8 mouse cellular contexts compared by ENCODE assay signal in genomic region chr16:4567912-4568311, GRCm38 (mm10). TPM values are rescaled to one million over a fixed set of nuclear protein-coding genes. Genes with fewer than 3 reads are reported as not detected.
A peak's percentile ranks its signal among the peaks of the same experiment; 100 is the strongest.
DNase-seq lines count a peak whose midpoint lies in the region; ATAC-seq and TF ChIP-seq lines count a peak whose summit lies in the region.

No protein-coding gene starts in this region.

- H3K4me3 ChIP-seq in MEL (ENCODE audit: control insufficient read depth in 1 of 2, insufficient read depth in 1 of 2, low read depth in 2 of 2, low read length in 2 of 2): 0 out of 4 replicates have a peak overlapping the region, but pooled peaks of 1 of the 2 experiments have one; percentile 23
- no peak overlapping the region for H3K4me3 ChIP-seq in forebrain, embryonic 14.5 days (ENCODE audit: low read depth, low read length)

- ATAC-seq in forebrain, embryonic 14.5 days: peak; percentile 78
- ATAC-seq in hematopoietic stem cell, adult 5-6 weeks (replicated peaks in 1 of 2; ENCODE audit: insufficient read depth in 1 of 2, low FRiP score in 2 of 2, low TSS enrichment in 1 of 2, low read depth in 1 of 2, poor library complexity in 2 of 2, severe bottlenecking in 2 of 2): peak; percentile 57 to 68
- ATAC-seq in megakaryocyte, adult 5-6 weeks (ENCODE audit: poor library complexity, severe bottlenecking): peak; percentile 64

- H3K27me3 ChIP-seq in MEL (ENCODE audit: control insufficient read depth in 1 of 2, insufficient read depth in 2 of 2, low read length in 2 of 2): no peaks in the 10 kb centered on the region; a peak in 1 of 4 replicates
- no peaks in the 10 kb centered on the region for H3K27me3 ChIP-seq in forebrain, embryonic 14.5 days (replicated peaks; ENCODE audit: control insufficient read depth, insufficient read depth, low read length)

- H3K27ac ChIP-seq in MEL (ENCODE audit: control insufficient read depth, low read depth, low read length): no peak overlapping the region
- no peak overlapping the region for H3K27ac ChIP-seq in forebrain, embryonic 14.5 days (ENCODE audit: low read depth, low read length)

- peaks cover 4 to 6% of the 10 kb centered on the region in 2 experiments; a peak in 3 of 4 replicates for H3K4me1 ChIP-seq in MEL (ENCODE audit: control insufficient read depth in 1 of 2, insufficient read depth in 2 of 2, low read length in 2 of 2)
- H3K4me1 ChIP-seq in forebrain, embryonic 14.5 days (ENCODE audit: control insufficient read depth, insufficient read depth, low read length): no peaks in the 10 kb centered on the region

- TF ChIP-seq RAD21 in MEL (IDR thresholded peaks at IDR 0.05; ENCODE audit: low read depth, low read length): peak; percentile 80

- no peak for TF ChIP-seq EP300 in MEL (IDR thresholded peaks at IDR 0.05; ENCODE audit: low read depth in 1 of 2, low read length in 2 of 2)

- H3K9ac ChIP-seq in MEL (ENCODE audit: control insufficient read depth, low read depth, low read length, poor library complexity, severe bottlenecking): no peak overlapping the region
- no peak overlapping the region for H3K9ac ChIP-seq in forebrain, embryonic 14.5 days (ENCODE audit: low read length)

- no peak for TF ChIP-seq POLR2A in MEL (IDR thresholded peaks at IDR 0.05; ENCODE audit: control insufficient read depth in 1 of 2, insufficient read depth in 1 of 2, low read depth in 1 of 2, low read length in 2 of 2, poor library complexity in 1 of 2)

- 0 out of 4 replicates have a peak, but pooled peaks cover 0 to 5% of the 10 kb centered on the region in 2 experiments for H3K36me3 ChIP-seq in MEL (ENCODE audit: control insufficient read depth in 1 of 2, insufficient read depth in 2 of 2, low read length in 2 of 2)
- H3K36me3 ChIP-seq in forebrain, embryonic 14.5 days (ENCODE audit: control insufficient read depth, insufficient read depth, low read length): no peaks in the 10 kb centered on the region

- H3K4me2 ChIP-seq in forebrain, embryonic 14.5 days (ENCODE audit: low read length): no peak overlapping the region

- H3K79me2 ChIP-seq in MEL (ENCODE audit: control insufficient read depth, insufficient read depth, low read length, poor library complexity): no peaks in the 10 kb centered on the region

- peak; percentile 86 for DNase-seq in MEL (ENCODE audit: low read depth, low spot score)
- peak; percentile 89 for DNase-seq in c-Kit-positive CD71-negative TER-119-negative erythroid progenitor cells, embryonic 14.5 days (ENCODE audit: low read depth)
- peak; percentile 91 for DNase-seq in forebrain, embryonic 14.5 days (ENCODE audit: low spot score)
- peak; percentile 55 to 79 for DNase-seq in layer of hippocampus, postnatal 14 days (ENCODE audit: low spot score in 2 of 2)
- DNase-seq in right cerebral cortex, postnatal 25 days: peak; percentile 59
- DNase-seq in urinary bladder, postnatal 14 days (ENCODE audit: low spot score): peak; percentile 91

- 20% methylated on average over 4 of the region's 4 CpGs for WGBS in forebrain, embryonic 14.5 days

- TF ChIP-seq CTCF in MEL (IDR thresholded peaks at IDR 0.05 in 2 of 3, conservative IDR thresholded peaks at IDR 0.05 in 1 of 3; ENCODE audit: control insufficient read depth in 1 of 3, insufficient read depth in 1 of 3, low read depth in 2 of 3, low read length in 3 of 3, poor library complexity in 1 of 3, severe bottlenecking in 1 of 3): peak; percentile 89 to 97 (median 91)

- H3K9me3 ChIP-seq in MEL (replicated peaks; ENCODE audit: insufficient read depth, low read length): no peaks in the 10 kb centered on the region
- H3K9me3 ChIP-seq in forebrain, embryonic 14.5 days (replicated peaks; ENCODE audit: control insufficient read depth, low read length): no peaks in the 10 kb centered on the region

TF ChIP-seq in MEL, 35 proteins besides CTCF, POLR2A, EP300 and RAD21:
- peak; percentile 65 for TF ChIP-seq ZC3H11A (IDR thresholded peaks at IDR 0.05; ENCODE audit: low read depth, low read length)
- TF ChIP-seq MEF2A (IDR thresholded peaks at IDR 0.05; ENCODE audit: extremely low read depth, insufficient replicate concordance, low read depth, low read length, poor library complexity, severe bottlenecking): no peak
- TF ChIP-seq MAZ (IDR thresholded peaks at IDR 0.05; ENCODE audit: low read depth, low read length): no peak; the same call in 1 of the 2 replicates
- 0 out of 2 replicates have a peak, but pooled peaks have one; percentile 29 for TF ChIP-seq MXI1 (IDR thresholded peaks at IDR 0.05; ENCODE audit: low read depth, low read length)
- peak; percentile 57 for TF ChIP-seq ZNF384 (IDR thresholded peaks at IDR 0.05; ENCODE audit: low read depth, low read length)
- 0 out of 2 replicates have a peak, but pooled peaks have one; percentile 24 for TF ChIP-seq GATA1 (IDR thresholded peaks at IDR 0.05; ENCODE audit: low read depth, low read length)
- peak; percentile 44; the same call in 1 of the 2 replicates for TF ChIP-seq SIN3A (IDR thresholded peaks at IDR 0.05; ENCODE audit: low read length)
- peak; percentile 93 for TF ChIP-seq SMC3 (IDR thresholded peaks at IDR 0.05; ENCODE audit: low read depth, low read length)
- peak; percentile 78 for TF ChIP-seq MYC (IDR thresholded peaks at IDR 0.05; ENCODE audit: low read depth, low read length)

RNA-seq across cellular contexts. Expression of gene Tfap4, which starts 8.3 kb away (rescaled TPM):
- 26.2 and 26.3 TPM in 2 replicates for total RNA-seq in MEL (2012; rRNA removed)
- 100 to 1,000 TPM in 1 of 2 experiments, 10 to 100 TPM in 1; 40.3 to 217 TPM for polyA plus RNA-seq in MEL (2012; ENCODE audit: insufficient read depth in 1 of 2, insufficient read length in 2 of 2, low read depth in 1 of 2, low replicate concordance in 2 of 2, missing spikeins in 1 of 2)
- 9.1 and 12.0 TPM in 2 replicates for polyA plus RNA-seq in forebrain, embryonic 14.5 days (2014; fragmentation: Nextera tagmentation; extraction: Ambion mirVana)
- 49.7 and 59.2 TPM in 2 replicates for total RNA-seq in hematopoietic stem cell, adult 5-6 weeks (2017)
- total RNA-seq in layer of hippocampus, postnatal 14 days (2021): 1 to 10 TPM; 3.2 to 4.5 TPM
- total RNA-seq in megakaryocyte, adult 5-6 weeks (2015): 10.1 and 11.1 TPM in 2 replicates
- total RNA-seq in megakaryocyte, adult 5-6 weeks (2017): 12.6 and 12.8 TPM in 2 replicates

RNA-seq across cellular contexts. Expression of gene Srl, which starts 26.3 kb away (rescaled TPM):
- total RNA-seq in MEL (2012; rRNA removed): 14.6 and 18.8 TPM in 2 replicates
- 10 to 100 TPM in 1 of 2 experiments, not detected in 1; 15.3 TPM for polyA plus RNA-seq in MEL (2012; ENCODE audit: insufficient read depth in 1 of 2, insufficient read length in 2 of 2, low read depth in 1 of 2, low replicate concordance in 2 of 2, missing spikeins in 1 of 2)
- polyA plus RNA-seq in forebrain, embryonic 14.5 days (2014; fragmentation: Nextera tagmentation; extraction: Ambion mirVana): 34.0 and 34.1 TPM in 2 replicates
- 21.6 and 34.5 TPM in 2 replicates for total RNA-seq in hematopoietic stem cell, adult 5-6 weeks (2017)
- total RNA-seq in layer of hippocampus, postnatal 14 days (2021): 10 to 100 TPM; 24.0 to 24.2 TPM
- 2.9 and 3.1 TPM in 2 replicates for total RNA-seq in megakaryocyte, adult 5-6 weeks (2015)
- total RNA-seq in megakaryocyte, adult 5-6 weeks (2017): 1.8 and 10.9 TPM in 2 replicates

RNA-seq across cellular contexts. Expression of gene Glis2, which starts 26.6 kb away (rescaled TPM):
- total RNA-seq in MEL (2012; rRNA removed): 0.42 and 0.62 TPM in 2 replicates
- 1 to 10 TPM in 1 of 2 experiments, not detected in 1; 5.0 TPM for polyA plus RNA-seq in MEL (2012; ENCODE audit: insufficient read depth in 1 of 2, insufficient read length in 2 of 2, low read depth in 1 of 2, low replicate concordance in 2 of 2, missing spikeins in 1 of 2)
- polyA plus RNA-seq in forebrain, embryonic 14.5 days (2014; fragmentation: Nextera tagmentation; extraction: Ambion mirVana): 9.0 and 10.0 TPM in 2 replicates
- total RNA-seq in hematopoietic stem cell, adult 5-6 weeks (2017): 1.7 and 4.3 TPM in 2 replicates
- 10 to 100 TPM; 19.8 to 30.5 TPM for total RNA-seq in layer of hippocampus, postnatal 14 days (2021)
- 0.80 TPM in 2 replicates for total RNA-seq in megakaryocyte, adult 5-6 weeks (2015)
- total RNA-seq in megakaryocyte, adult 5-6 weeks (2017): 0.28 and 0.51 TPM in 2 replicates

RNA-seq across cellular contexts. Expression of gene Pam16, which starts 56.9 kb away (rescaled TPM):
- 115 and 121 TPM in 2 replicates for total RNA-seq in MEL (2012; rRNA removed)
- polyA plus RNA-seq in MEL (2012; ENCODE audit: insufficient read depth in 1 of 2, insufficient read length in 2 of 2, low read depth in 1 of 2, low replicate concordance in 2 of 2, missing spikeins in 1 of 2): 10 to 100 TPM in 1 of 2 experiments, not detected in 1; 13.6 TPM
- 160 and 192 TPM in 2 replicates for polyA plus RNA-seq in forebrain, embryonic 14.5 days (2014; fragmentation: Nextera tagmentation; extraction: Ambion mirVana)
- total RNA-seq in hematopoietic stem cell, adult 5-6 weeks (2017): 37.6 and 53.7 TPM in 2 replicates
- total RNA-seq in layer of hippocampus, postnatal 14 days (2021): 10 to 100 TPM; 69.5 to 80.1 TPM
- total RNA-seq in megakaryocyte, adult 5-6 weeks (2015): 30.8 and 42.8 TPM in 2 replicates
- 18.1 and 24.3 TPM in 2 replicates for total RNA-seq in megakaryocyte, adult 5-6 weeks (2017)
